Mouse (Mus musculus): ENCODE measurements at regions not wholly inside any gene's neighbourhood (a gene's known extent, or its start where the extent isn't known, plus 50 kb on each side); places are given as distances from the start of the nearest gene placed in this dataset.

DNA sequence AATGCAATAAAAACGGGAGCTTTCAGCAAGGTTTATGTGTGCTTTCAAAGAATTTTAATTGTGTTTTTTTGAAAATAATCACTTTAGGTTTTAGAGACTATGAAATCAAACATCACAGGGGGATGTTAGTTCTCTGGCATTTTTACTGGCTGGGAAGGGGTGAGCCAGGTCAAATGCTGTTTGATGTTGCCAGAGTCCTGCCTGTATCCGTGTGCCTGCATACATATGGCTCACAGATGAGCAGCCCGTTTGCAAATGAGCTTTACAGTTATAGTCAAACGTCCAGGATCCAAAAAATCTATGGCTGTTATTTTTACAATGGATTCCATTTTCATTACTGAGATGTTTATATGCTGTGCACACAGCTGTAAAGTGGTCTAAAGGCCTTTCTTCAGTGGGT, 354.7 kb downstream of the Ice1 start:
- TF ChIP-seq CTCF (IDR thresholded peaks at IDR 0.05; ENCODE audit: low read depth), result no peak

DNA sequence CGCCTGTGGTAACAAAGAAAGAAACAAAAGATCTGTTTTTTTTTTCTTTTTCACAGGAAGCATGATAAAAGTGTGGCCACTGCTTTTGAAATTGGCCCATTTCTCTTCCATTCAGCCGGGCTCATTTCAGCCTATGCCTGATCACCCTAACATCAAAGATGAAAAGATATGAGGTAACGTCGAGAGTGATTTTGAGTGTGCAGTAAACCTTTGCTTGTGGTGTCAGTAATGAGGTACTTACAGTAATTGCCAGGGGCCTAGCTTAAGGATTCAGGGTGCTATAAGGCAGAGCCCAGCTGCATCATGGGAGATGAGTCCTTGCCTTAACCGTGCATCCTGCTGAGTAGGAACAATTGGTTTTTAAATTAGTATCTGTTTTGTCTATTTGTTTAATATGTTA, 354.2 kb downstream of the Ice1 start:
- Histone ChIP-seq H3K36me3 (ENCODE audit: insufficient read depth, low read length) (no peaks in the 10 kb centered on the region), H3K9ac (ENCODE audit: low read depth, low read length) (no peak overlapping the region), H3K4me3 (replicated peaks; ENCODE audit: low read depth, low read length) (no peak overlapping the region), H3K9me3 (replicated peaks; ENCODE audit: low read length) (no peaks in the 10 kb centered on the region), H3K27me3 (ENCODE audit: insufficient read depth, low read length) (no peaks in the 10 kb centered on the region), H3K4me1 (replicated peaks; ENCODE audit: insufficient read depth, low read length) (no peaks in the 10 kb centered on the region), H3K27ac (no peak overlapping the region), H3K4me2 (ENCODE audit: low read length) (no peak overlapping the region)
- WGBS, result 26% methylated on average over 5 of the region's 5 CpGs
- ATAC-seq (replicated peaks; ENCODE audit: low FRiP score, low read depth) (no peak), DNase-seq (ENCODE audit: low spot score) (no peak)
- TF ChIP-seq CTCF (IDR thresholded peaks at IDR 0.05; ENCODE audit: low read depth), result no peak

More for the DNA sequence above, 354.7 kb downstream of the Ice1 start:
- ATAC-seq (replicated peaks; ENCODE audit: low FRiP score, low read depth), result no peak
- DNase-seq (ENCODE audit: low spot score), result no peak
- Histone ChIP-seq H3K4me2 (ENCODE audit: low read length) (no peak overlapping the region), H3K9ac (ENCODE audit: low read depth, low read length) (no peak overlapping the region), H3K36me3 (ENCODE audit: insufficient read depth, low read length) (no peaks in the 10 kb centered on the region), H3K27ac (no peak overlapping the region), H3K9me3 (replicated peaks; ENCODE audit: low read length) (no peaks in the 10 kb centered on the region), H3K4me3 (replicated peaks; ENCODE audit: low read depth, low read length) (no peak overlapping the region), H3K4me1 (replicated peaks; ENCODE audit: insufficient read depth, low read length) (0 out of 2 replicates have a peak, but pooled peaks cover 3% of the 10 kb centered on the region), H3K27me3 (ENCODE audit: insufficient read depth, low read length) (no peaks in the 10 kb centered on the region)
- 10% methylated on average over 4 of the region's 4 CpGs for WGBS

DNA sequence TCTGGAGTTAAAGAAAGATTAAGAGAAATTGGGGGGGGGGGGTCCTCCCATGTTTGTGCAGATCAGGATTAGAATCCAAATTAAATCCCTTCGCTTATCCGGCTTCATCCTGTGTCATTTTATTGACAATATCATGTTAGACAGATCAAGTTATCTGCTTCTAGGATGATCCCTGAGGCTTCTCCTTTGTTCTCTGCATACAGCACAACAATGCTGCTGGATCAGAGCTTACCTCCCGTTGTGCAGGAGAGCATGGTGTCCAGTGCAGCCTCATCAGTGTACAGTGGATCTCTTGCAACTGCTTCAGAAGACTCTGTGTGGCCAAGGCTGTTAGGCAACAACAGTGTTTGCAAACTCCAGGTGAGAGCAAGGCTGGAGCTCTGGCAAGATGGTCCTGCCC, 344.7 kb downstream of the Ice1 start:
- Histone ChIP-seq H3K27me3 (ENCODE audit: insufficient read depth, low read length) (no peaks in the 10 kb centered on the region), H3K4me1 (replicated peaks; ENCODE audit: insufficient read depth, low read length) (no peaks in the 10 kb centered on the region), H3K4me2 (ENCODE audit: low read length) (no peak overlapping the region), H3K27ac (no peak overlapping the region), H3K9me3 (replicated peaks; ENCODE audit: low read length) (no peaks in the 10 kb centered on the region), H3K9ac (ENCODE audit: low read depth, low read length) (no peak overlapping the region), H3K36me3 (ENCODE audit: insufficient read depth, low read length) (no peaks in the 10 kb centered on the region), H3K4me3 (replicated peaks; ENCODE audit: low read depth, low read length) (no peak overlapping the region)
- no peak for ATAC-seq (replicated peaks; ENCODE audit: low FRiP score, low read depth)
- no peak for TF ChIP-seq CTCF (IDR thresholded peaks at IDR 0.05; ENCODE audit: low read depth)
- no peak for DNase-seq (ENCODE audit: low spot score)
- WGBS, result 76% methylated on average over 3 of the region's 3 CpGs

DNA sequence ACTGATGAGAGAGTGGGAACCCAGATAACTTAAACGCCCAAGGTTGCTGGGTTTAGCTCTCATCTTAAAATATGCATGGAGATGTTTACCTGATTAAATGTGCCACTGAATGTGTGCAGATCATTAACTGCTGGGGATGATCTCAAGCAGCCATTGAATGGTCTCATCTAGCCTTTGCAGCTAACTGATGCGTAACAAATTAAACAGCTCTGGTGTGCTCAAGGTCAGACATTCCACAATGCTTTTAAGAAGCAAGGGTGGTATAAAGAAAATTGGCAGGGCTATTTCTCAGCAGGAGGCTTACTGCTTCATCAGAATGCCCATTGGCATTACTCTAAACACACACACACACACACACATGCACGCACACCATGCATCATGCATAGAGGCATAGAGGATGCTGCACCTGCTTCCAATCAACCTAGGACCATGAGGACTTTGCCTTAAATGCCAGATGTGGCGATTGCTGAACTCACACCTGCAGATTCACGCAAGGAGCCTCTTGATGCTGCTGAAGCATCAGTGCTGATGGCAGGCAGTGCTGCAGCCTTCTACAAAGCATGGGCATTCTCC, 333.4 kb downstream of the Ice1 start:
- no peak for TF ChIP-seq CTCF (IDR thresholded peaks at IDR 0.05; ENCODE audit: low read depth)
- Histone ChIP-seq H3K9ac (ENCODE audit: low read depth, low read length) (no peak overlapping the region), H3K27ac (no peak overlapping the region), H3K27me3 (ENCODE audit: insufficient read depth, low read length) (no peaks in the 10 kb centered on the region), H3K4me2 (ENCODE audit: low read length) (no peak overlapping the region), H3K4me1 (replicated peaks; ENCODE audit: insufficient read depth, low read length) (no peaks in the 10 kb centered on the region), H3K9me3 (replicated peaks; ENCODE audit: low read length) (no peaks in the 10 kb centered on the region), H3K4me3 (replicated peaks; ENCODE audit: low read depth, low read length) (no peak overlapping the region), H3K36me3 (ENCODE audit: insufficient read depth, low read length) (no peaks in the 10 kb centered on the region)
- ATAC-seq (replicated peaks; ENCODE audit: low FRiP score, low read depth), result peak; percentile 54; the same call in 1 of the 2 replicates
- peak; percentile 12 for DNase-seq (ENCODE audit: low spot score)
- 54% methylated on average over 5 of the region's 5 CpGs for WGBS

DNA sequence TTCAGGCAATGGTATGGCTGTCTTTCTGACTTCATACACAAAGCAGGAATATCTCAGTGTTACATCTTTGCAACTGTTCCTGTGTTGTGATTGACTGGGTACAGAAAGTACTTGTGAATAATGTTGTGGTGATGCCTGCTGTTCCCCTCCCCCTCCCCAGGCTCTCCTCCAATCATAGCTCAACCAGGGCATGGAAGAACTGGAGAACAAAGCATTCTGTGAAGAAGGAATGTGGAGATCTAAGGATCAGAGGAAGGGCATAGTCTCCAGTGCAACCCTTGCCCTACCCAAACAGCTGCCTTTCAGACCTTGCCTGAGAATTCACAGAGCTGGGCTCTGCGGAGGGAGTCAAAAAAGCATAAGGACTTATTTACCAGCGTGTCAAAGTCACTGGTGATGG, 326.9 kb downstream of the Ice1 start:
- DNase-seq (ENCODE audit: low spot score), result no peak
- Histone ChIP-seq H3K36me3 (ENCODE audit: insufficient read depth, low read length) (no peaks in the 10 kb centered on the region), H3K27me3 (ENCODE audit: insufficient read depth, low read length) (no peaks in the 10 kb centered on the region), H3K27ac (no peak overlapping the region), H3K9ac (ENCODE audit: low read depth, low read length) (no peak overlapping the region), H3K4me3 (replicated peaks; ENCODE audit: low read depth, low read length) (no peak overlapping the region), H3K4me2 (ENCODE audit: low read length) (no peak overlapping the region), H3K4me1 (replicated peaks; ENCODE audit: insufficient read depth, low read length) (no peaks in the 10 kb centered on the region), H3K9me3 (replicated peaks; ENCODE audit: low read length) (no peaks in the 10 kb centered on the region)
- WGBS, result 48% methylated on average over 2 of the region's 2 CpGs
- TF ChIP-seq CTCF (IDR thresholded peaks at IDR 0.05; ENCODE audit: low read depth), result no peak
- no peak; the same call in 1 of the 2 replicates for ATAC-seq (replicated peaks; ENCODE audit: low FRiP score, low read depth)

DNA sequence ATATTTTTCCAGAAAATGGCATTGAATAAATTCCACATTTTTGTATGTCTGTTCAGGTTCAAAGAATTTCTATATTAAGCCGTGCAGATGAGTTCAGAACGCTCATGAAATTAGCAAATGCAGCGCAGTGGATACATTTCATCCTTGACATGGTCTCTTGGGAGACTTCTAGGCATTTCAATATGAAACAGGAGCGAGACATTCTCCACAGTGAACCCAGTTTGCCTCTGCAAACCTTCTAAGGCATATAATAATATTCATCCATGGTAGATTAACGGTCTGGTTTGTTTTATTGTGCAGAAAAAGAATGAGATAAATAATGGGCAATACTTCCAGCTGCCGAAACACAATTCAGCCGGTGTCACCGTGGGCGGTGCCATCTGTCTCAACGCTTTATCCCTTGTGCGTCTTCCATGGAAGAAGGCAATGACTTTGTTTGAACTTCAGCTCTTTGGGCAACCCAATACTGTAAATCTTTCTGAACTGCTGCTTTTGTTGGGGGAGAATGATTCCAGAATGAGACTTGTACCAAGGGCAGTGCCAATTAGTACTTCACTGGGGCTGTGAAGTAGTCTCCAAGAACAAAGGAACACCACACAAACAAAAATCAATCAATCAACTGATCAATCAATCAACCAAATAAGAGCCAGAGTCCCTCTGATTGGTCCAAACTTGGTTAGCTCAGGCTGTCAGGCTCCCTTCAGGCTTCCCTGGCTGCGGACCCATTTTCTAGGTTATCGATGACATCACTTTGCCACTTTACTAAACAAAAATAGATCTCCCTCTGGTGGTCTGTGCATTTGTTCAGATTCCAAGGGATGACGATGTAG, 326.0 kb downstream of the Ice1 start:
- Histone ChIP-seq H3K27ac (no peak overlapping the region), H3K36me3 (ENCODE audit: insufficient read depth, low read length) (no peaks in the 10 kb centered on the region), H3K27me3 (ENCODE audit: insufficient read depth, low read length) (no peaks in the 10 kb centered on the region), H3K4me1 (replicated peaks; ENCODE audit: insufficient read depth, low read length) (no peaks in the 10 kb centered on the region), H3K9me3 (replicated peaks; ENCODE audit: low read length) (no peaks in the 10 kb centered on the region), H3K9ac (ENCODE audit: low read depth, low read length) (no peak overlapping the region), H3K4me3 (replicated peaks; ENCODE audit: low read depth, low read length) (no peak overlapping the region), H3K4me2 (ENCODE audit: low read length) (no peak overlapping the region)
- no peak for TF ChIP-seq CTCF (IDR thresholded peaks at IDR 0.05; ENCODE audit: low read depth)
- no peak for ATAC-seq (replicated peaks; ENCODE audit: low FRiP score, low read depth)
- 69% methylated on average over 14 of the region's 14 CpGs for WGBS
- no peak for DNase-seq (ENCODE audit: low spot score)

All from kidney, postnatal 0 days (tissue).